Mouse (Mus musculus) heart, postnatal 0 days (tissue): ENCODE results near the gene Zfp777. TPM values are rescaled to one million over a fixed set of nuclear protein-coding genes. Genes with fewer than 3 reads are reported as not detected.

Source experiments
- ATAC-seq: fragments of 200-750 bp; cut with Nextera tagmentation; 2 replicates; pipeline ENCODE4 v1.8.0; 2017; ENCODE audit warnings: low read depth, moderate number of reproducible peaks, moderate library complexity; ENCODE audit not compliant: insufficient read depth
- DNase-seq: peaks from one replicate; pipeline ENCODE4 v3.0.0-alpha.2; 2016; ENCODE audit warnings: low spot score
- H3K27ac ChIP-seq: fragments of 300-500 bp; sonication (generic); 2 replicates; pipeline ENCODE4 v1.5.1; 2014; ENCODE audit warnings: low read depth, mild to moderate bottlenecking
- H3K27me3 ChIP-seq: fragments of 300-500 bp; sonication (generic); 2 replicates; pipeline ENCODE4 v1.6.1; 2014; ENCODE audit warnings: low read length, mixed read lengths; ENCODE audit not compliant: control insufficient read depth, insufficient read depth
- H3K36me3 ChIP-seq: fragments of 300-500 bp; sonication (generic); replicated peaks from 2 replicates; pipeline ENCODE4 v1.6.1; 2014; ENCODE audit warnings: low read length, mixed read lengths; ENCODE audit not compliant: control insufficient read depth, insufficient read depth
- H3K4me1 ChIP-seq: fragments of 300-500 bp; sonication (generic); 2 replicates; pipeline ENCODE4 v1.6.1; 2014; ENCODE audit warnings: antibody characterized with exemption; ENCODE audit not compliant: control insufficient read depth, insufficient read depth
- H3K4me2 ChIP-seq: fragments of 300-500 bp; sonication (generic); 2 replicates; pipeline ENCODE4 v1.6.1; 2014; ENCODE audit warnings: low read depth, mild to moderate bottlenecking, low read length, moderate library complexity
- H3K4me3 ChIP-seq: fragments of 300-500 bp; sonication (generic); 2 replicates; pipeline ENCODE4 v1.5.1; 2014; ENCODE audit warnings: low read depth, low read length
- H3K9ac ChIP-seq: fragments of 300-500 bp; sonication (generic); replicated peaks from 2 replicates; pipeline ENCODE4 v1.6.1; 2014; ENCODE audit warnings: low read depth, low read length, mixed read lengths
- H3K9me3 ChIP-seq: fragments of 300-500 bp; sonication (generic); replicated peaks from 2 replicates; pipeline ENCODE4 v1.6.1; 2016; ENCODE audit warnings: low read length; ENCODE audit not compliant: control insufficient read depth
- CTCF ChIP-seq: IDR thresholded peaks from 2 replicates; pipeline ENCODE4 v1.5.1; 2016; ENCODE audit warnings: antibody characterized with exemption, control low read depth, low read depth
- EP300 ChIP-seq: IDR thresholded peaks from 2 replicates; pipeline ENCODE4 v1.6.1; 2016; ENCODE audit warnings: antibody characterized with exemption, low read depth
- WGBS: fragments of 180-500 bp; shearing (Covaris S2); extraction: QIAGEN DNeasy Blood & Tissue Kit; methylation state at CpG from one replicate; pipeline ENCODE4 v1.1.7; 2014; 5-methylcytosine and 5-hydroxymethylcytosine counted together
- polyA plus RNA-seq: library from polyadenylated mRNA; unstranded; fragments of >200 nt; fragmentation: Nextera tagmentation; extraction: Ambion mirVana; gene quantifications from 2 replicates; pipeline ENCODE4 v1.2.1, GENCODE M21; 2015
- total RNA-seq: library from RNA; depleted of rRNA; stranded (reverse); fragments of >200 nt; gene quantifications from 2 replicates; pipeline ENCODE4 v1.2.3, GENCODE M21; 2014; ENCODE audit warnings: low replicate concordance; rRNA removed

Zfp777 gene
- 9.6 and 25.5 TPM in 2 replicates for total RNA-seq
- 1.7 and 2.4 TPM in 2 replicates for polyA plus RNA-seq

DNA sequence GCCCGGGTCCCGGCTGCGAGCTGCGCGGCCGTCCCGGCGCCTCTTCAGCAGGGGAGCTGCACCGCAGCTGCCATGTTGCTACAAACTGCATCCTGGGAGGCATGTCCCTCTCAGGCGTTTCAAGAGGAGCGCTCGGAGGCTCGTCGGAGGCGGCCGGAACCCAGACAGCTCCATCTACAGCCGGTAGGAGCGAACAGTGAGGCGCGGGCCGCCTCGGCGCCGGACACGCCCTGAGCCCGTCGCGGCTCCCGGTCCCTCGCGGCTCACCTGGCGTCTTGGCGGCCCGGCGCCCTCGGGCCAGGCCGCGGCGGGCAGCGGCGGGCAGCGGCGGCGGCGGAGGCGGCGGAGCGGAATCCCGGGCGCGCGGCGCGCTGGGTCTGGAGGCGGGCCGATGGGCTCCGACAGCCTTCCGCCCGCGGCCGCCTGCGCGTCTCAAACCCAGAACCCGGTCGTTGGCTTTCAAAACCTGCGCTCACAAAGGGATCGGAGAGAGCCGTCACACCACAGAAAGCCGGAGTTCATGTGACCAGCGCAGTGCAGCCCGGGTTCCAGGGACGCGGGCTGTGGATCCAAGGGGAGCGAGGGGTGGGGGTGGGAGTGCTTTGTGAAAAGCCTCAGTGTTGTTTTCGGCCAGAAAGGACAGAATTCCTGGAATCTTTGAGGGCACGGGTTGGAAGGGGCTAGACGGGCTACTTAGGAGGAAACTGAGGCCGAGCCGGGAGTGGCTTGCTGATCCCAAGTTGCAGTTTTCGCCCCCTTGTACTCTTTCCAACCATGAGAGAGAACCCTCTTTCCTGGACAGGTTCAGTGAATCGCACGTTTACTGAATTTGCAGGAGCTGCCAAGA is at the start of gene Zfp777:
Gene Zfp777, minus strand, starts transcription at position 486 of the 847 bp plus-strand sequence.
- ATAC-seq: peak; percentile 90
- H3K9ac ChIP-seq: peak within 1 kb of the TSS; percentile 76
- H3K9me3 ChIP-seq: no peaks in the 10 kb centered on the region
- TF ChIP-seq CTCF (peak; percentile 49), EP300 (no peak)
- H3K27me3 ChIP-seq: peaks cover 10% of the 10 kb centered on the region; the same call in 1 of the 2 replicates
- peak within 1 kb of the TSS; percentile 77 for H3K4me3 ChIP-seq
- peak within 1 kb of the TSS; percentile 90 for H3K4me2 ChIP-seq
- peak; percentile 87 for DNase-seq
- peaks cover 5% of the 10 kb centered on the region for H3K4me1 ChIP-seq
- peak within 1 kb of the TSS; percentile 82 for H3K27ac ChIP-seq
- H3K36me3 ChIP-seq: peaks cover 9% of the 10 kb centered on the region
- 2% methylated on average over 75 of the region's 82 CpGs for WGBS

DNA sequence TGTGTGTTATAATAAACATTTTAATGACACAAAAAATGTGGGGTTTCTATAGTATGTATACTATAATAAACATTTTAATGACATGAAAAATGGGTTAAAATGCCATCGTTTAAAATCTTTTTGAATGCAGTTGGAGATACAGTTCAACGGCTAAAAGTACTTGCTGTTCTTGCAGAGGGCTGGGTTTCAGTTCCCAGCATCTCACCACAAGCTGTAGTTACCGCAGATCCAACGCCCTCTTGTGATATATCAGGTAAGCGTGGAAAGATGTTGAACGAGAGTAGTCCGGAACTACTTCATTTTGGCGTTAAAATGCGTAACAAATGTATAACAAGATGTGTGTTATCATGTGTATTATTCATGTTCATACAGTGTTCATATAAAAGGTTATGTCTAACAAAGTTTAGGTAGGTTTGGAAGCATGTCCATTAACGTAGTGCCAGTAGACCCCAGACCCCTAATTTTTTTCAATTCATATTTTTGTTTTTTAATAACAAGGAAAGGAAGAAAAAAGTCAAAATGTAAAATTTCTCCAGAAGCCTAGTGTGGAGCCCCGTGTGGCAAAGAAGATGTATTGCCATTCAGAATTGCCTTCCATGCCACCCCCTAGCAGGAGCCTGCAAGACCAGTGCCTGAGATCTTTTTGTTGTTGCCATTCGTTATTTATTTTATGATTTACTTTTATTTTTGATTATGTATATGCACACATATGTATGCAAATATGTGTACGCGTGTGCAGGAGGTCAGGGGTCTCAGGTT is 38.4 kb upstream of the Zfp777 start:
- H3K9ac ChIP-seq: no peak overlapping the region
- H3K4me2 ChIP-seq: peak overlapping the region; percentile 78
- H3K9me3 ChIP-seq: no peaks in the 10 kb centered on the region
- peaks cover 8% of the 10 kb centered on the region for H3K4me1 ChIP-seq
- DNase-seq (no peak), ATAC-seq (no peak)
- peaks cover 17% of the 10 kb centered on the region for H3K36me3 ChIP-seq
- H3K4me3 ChIP-seq: peak overlapping the region; percentile 80
- WGBS: 39% methylated on average over 14 of the region's 14 CpGs
- TF ChIP-seq CTCF (no peak), EP300 (no peak)
- H3K27ac ChIP-seq: no peak overlapping the region
- H3K27me3 ChIP-seq: no peaks in the 10 kb centered on the region

DNA sequence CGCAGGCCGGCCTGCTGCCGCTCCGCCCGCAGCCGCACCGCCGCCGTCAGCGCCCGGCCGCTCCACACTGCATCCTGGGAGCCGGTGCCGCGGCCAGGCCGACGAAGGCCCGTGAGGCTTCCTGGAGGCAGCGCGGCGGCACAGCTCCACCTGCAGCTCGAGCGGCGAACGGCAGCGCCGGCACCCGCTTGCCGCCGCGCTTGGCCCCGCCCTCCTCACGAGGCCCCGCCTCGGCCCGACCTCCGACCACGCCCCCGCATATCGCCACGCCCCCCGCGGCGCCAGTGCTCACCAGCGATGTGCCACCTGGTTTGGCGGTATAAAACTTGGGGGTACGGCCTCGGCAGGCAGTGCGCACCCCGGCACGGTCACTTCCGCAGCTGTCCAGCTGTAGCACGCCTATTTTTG is 37.8 kb upstream of the Zfp777 start, which contains the start of gene Zfp746:
Gene Zfp746, minus strand, starts transcription at position 123 of the 408 bp plus-strand sequence.
- Histone ChIP-seq H3K36me3 (peaks cover 23% of the 10 kb centered on the region), H3K27ac (peak within 1 kb of the TSS; percentile 91), H3K4me3 (peak within 1 kb of the TSS; percentile 80), H3K9me3 (no peaks in the 10 kb centered on the region), H3K4me2 (peak within 1 kb of the TSS; percentile 78), H3K27me3 (no peaks in the 10 kb centered on the region), H3K4me1 (peaks cover 8% of the 10 kb centered on the region), H3K9ac (peak within 1 kb of the TSS; percentile 95)
- DNase-seq: peak; percentile 87
- WGBS: under 1% methylated on average over 53 of the region's 53 CpGs
- TF ChIP-seq CTCF: peak; percentile 44
- TF ChIP-seq EP300: no peak
- ATAC-seq: peak; percentile 90

DNA sequence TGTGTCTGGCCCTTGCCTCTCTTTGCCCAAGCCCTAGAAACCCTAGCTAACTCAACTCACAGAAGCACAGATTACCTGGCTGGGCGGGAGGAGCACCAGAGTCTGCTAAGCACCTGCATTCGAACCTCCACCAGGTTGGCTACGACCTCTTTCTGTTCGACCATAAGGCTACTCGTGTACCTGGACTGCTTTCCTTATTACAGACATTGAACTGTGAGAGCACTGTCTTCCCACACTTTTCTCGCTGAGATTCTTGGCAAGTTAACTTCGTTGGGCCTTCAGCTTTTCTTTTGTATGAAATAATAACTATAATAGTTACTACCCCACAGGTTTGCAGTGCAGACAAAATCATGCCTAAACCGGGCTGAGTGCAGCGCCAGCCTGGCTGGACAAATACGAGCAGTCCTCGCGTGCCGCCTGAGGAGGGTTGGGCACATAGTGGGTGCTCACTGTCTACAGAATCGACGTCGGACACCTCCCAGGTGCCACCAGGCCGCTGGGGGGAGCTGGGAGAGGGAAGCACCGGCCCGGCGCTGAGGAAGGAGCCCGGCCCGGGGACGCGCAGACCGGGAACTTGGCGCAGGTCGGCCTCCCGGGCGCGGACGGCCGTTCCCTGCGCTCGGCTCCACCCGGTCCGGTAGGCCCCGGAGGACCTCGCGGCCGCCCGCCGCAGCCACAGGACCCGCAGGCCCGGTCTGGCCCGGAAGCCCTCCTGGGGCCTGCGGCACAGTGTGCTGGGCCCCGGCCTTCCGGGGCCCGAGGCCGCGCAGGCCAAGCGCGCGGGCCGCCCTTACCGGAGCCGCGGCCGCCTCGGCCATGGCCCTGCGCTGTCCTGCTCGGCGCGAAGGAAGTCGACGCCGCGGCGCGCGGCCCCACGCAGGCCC is 37.1 kb upstream of the Zfp777 start:
- H3K36me3 ChIP-seq: peaks cover 31% of the 10 kb centered on the region
- H3K4me2 ChIP-seq: peak overlapping the region; percentile 78
- peak overlapping the region; percentile 95 for H3K9ac ChIP-seq
- DNase-seq (peak; percentile 65), ATAC-seq (peak; percentile 86)
- WGBS: 5% methylated on average over 46 of the region's 72 CpGs
- H3K9me3 ChIP-seq: no peaks in the 10 kb centered on the region
- no peaks in the 10 kb centered on the region for H3K27me3 ChIP-seq
- H3K27ac ChIP-seq: peak overlapping the region; percentile 91
- TF ChIP-seq CTCF: no peak
- no peak for TF ChIP-seq EP300
- peak overlapping the region; percentile 80 for H3K4me3 ChIP-seq
- peaks cover 8% of the 10 kb centered on the region for H3K4me1 ChIP-seq
